Mouse (Mus musculus) liver, embryonic 14.5 days (tissue): Measurements from ENCODE around the gene Atp6v1b1.

Experiments
- CTCF ChIP-seq: IDR thresholded peaks from 2 replicates; pipeline ENCODE4 v1.5.1; 2016; ENCODE audit warnings: antibody characterized with exemption, low read depth, control low read depth
- EP300 ChIP-seq: IDR thresholded peaks from 2 replicates; pipeline ENCODE4 v1.6.1; 2016; ENCODE audit warnings: antibody characterized with exemption, low read depth

DNA sequence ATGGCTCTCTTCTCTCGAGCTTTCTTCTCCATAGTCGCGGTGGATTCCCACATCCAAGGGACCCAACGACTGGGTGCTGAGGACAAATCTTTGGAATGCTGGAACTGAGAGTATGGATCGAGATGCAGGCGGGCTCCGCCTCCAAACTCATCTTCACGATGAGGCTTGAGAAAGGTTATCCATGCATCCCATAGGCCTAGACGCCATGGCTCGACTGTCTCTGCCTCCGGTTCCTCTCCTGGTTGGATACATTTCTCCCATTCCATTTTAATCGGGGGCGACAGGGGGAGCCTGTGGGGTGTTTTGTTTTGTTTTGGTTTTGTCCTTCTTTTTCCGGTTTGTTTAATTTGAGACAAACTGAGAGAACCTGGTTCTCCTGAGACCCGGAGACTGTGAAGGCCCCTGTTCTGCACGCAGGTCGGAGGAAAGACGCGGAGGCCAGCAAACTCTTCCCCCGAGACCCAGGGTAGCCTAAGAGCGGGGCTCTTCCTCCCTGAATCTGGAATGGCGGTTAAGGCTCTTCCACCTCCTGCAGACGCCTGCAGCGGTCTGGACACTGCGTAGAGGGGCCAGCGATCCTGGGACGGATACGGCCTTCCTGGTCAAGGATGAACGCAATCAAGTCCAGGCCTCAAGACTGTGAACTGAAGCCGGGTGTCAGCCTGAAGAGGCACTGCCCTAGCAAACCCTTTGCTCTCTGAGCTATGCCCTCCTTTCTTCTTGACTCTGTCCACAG lies 27.2 kb upstream of the Atp6v1b1 start:
- TF ChIP-seq EP300 (no peak), CTCF (no peak)
